Mouse (Mus musculus): ENCODE data around the gene Hdac9. TPM values are rescaled to one million over a fixed set of nuclear protein-coding genes. Genes with fewer than 3 reads are reported as not detected.

The Hdac9 gene
- total and polyA plus RNA-seq, 2 experiments from 2014 or later: 15.6 to 15.7 TPM

- WGBS: 53% methylated on average over 9 of the region's 9 CpGs
- Histone ChIP-seq H3K27ac (ENCODE audit: low read depth) (no peak overlapping the region), H3K4me2 (ENCODE audit: low read depth, low read length) (no peak overlapping the region), H3K27me3 (ENCODE audit: control insufficient read depth, insufficient read depth, low read length) (no peaks in the 10 kb centered on the region), H3K4me3 (ENCODE audit: low read depth, low read length) (no peak overlapping the region), H3K36me3 (replicated peaks; ENCODE audit: control insufficient read depth, insufficient read depth, low read length) (no peaks in the 10 kb centered on the region), H3K9ac (replicated peaks; ENCODE audit: low read depth, low read length) (no peak overlapping the region), H3K4me1 (ENCODE audit: control insufficient read depth, insufficient read depth) (no peaks in the 10 kb centered on the region), H3K9me3 (replicated peaks; ENCODE audit: control insufficient read depth, low read length) (no peaks in the 10 kb centered on the region)
- ATAC-seq (ENCODE audit: insufficient read depth, low read depth) (no peak), DNase-seq (ENCODE audit: low spot score) (no peak)
- TF ChIP-seq EP300 (IDR thresholded peaks at IDR 0.05; ENCODE audit: low read depth) (no peak), CTCF (IDR thresholded peaks at IDR 0.05; ENCODE audit: low read depth) (no peak)
Observed at GRCm38 (mm10) chr12:34550268-34550667, 366.6 kb downstream of the Hdac9 start.

- peaks cover 17% of the 10 kb centered on the region; the same call in 1 of the 2 replicates for H3K4me1 ChIP-seq (ENCODE audit: control insufficient read depth, insufficient read depth)
- DNase-seq (ENCODE audit: low spot score) (peak; percentile 53), ATAC-seq (ENCODE audit: insufficient read depth, low read depth) (peak; percentile 40; the same call in 1 of the 2 replicates)
- 11% methylated on average over 3 of the region's 3 CpGs for WGBS
- TF ChIP-seq CTCF (IDR thresholded peaks at IDR 0.05; ENCODE audit: low read depth) (no peak), EP300 (IDR thresholded peaks at IDR 0.05; ENCODE audit: low read depth) (no peak)
- H3K36me3 ChIP-seq (replicated peaks; ENCODE audit: control insufficient read depth, insufficient read depth, low read length): no peaks in the 10 kb centered on the region
- H3K9ac ChIP-seq (replicated peaks; ENCODE audit: low read depth, low read length): 0 out of 2 replicates have a peak overlapping the region, but pooled peaks have one; percentile 44
- peak overlapping the region; percentile 58 for H3K4me3 ChIP-seq (ENCODE audit: low read depth, low read length)
- no peaks in the 10 kb centered on the region for H3K27me3 ChIP-seq (ENCODE audit: control insufficient read depth, insufficient read depth, low read length)
- H3K9me3 ChIP-seq (replicated peaks; ENCODE audit: control insufficient read depth, low read length): no peaks in the 10 kb centered on the region
- H3K27ac ChIP-seq (ENCODE audit: low read depth): peak overlapping the region; percentile 90
- peak overlapping the region; percentile 60 for H3K4me2 ChIP-seq (ENCODE audit: low read depth, low read length)
Observed at GRCm38 (mm10) chr12:34529165-34529545, 387.7 kb downstream of the Hdac9 start.

- WGBS: 10% methylated on average over 11 of the region's 11 CpGs
- Histone ChIP-seq H3K4me1 (ENCODE audit: control insufficient read depth, insufficient read depth) (peaks cover 22% of the 10 kb centered on the region; the same call in 1 of the 2 replicates), H3K27ac (ENCODE audit: low read depth) (peak overlapping the region; percentile 90), H3K27me3 (ENCODE audit: control insufficient read depth, insufficient read depth, low read length) (no peaks in the 10 kb centered on the region), H3K36me3 (replicated peaks; ENCODE audit: control insufficient read depth, insufficient read depth, low read length) (no peaks in the 10 kb centered on the region), H3K4me3 (ENCODE audit: low read depth, low read length) (peak overlapping the region; percentile 58), H3K9ac (replicated peaks; ENCODE audit: low read depth, low read length) (peak overlapping the region; percentile 44), H3K9me3 (replicated peaks; ENCODE audit: control insufficient read depth, low read length) (no peaks in the 10 kb centered on the region), H3K4me2 (ENCODE audit: low read depth, low read length) (peak overlapping the region; percentile 60)
- DNase-seq (ENCODE audit: low spot score): peak; percentile 91
- TF ChIP-seq CTCF (IDR thresholded peaks at IDR 0.05; ENCODE audit: low read depth) (no peak), EP300 (IDR thresholded peaks at IDR 0.05; ENCODE audit: low read depth) (no peak)
- peak; percentile 91 for ATAC-seq (ENCODE audit: insufficient read depth, low read depth)
Observed at GRCm38 (mm10) chr12:34528201-34529164, 388.4 kb downstream of the Hdac9 start.

- H3K27me3 ChIP-seq (ENCODE audit: control insufficient read depth, insufficient read depth, low read length): no peaks in the 10 kb centered on the region
- peak overlapping the region; percentile 60 for H3K4me2 ChIP-seq (ENCODE audit: low read depth, low read length)
- DNase-seq (ENCODE audit: low spot score) (peak; percentile 32), ATAC-seq (ENCODE audit: insufficient read depth, low read depth) (no peak)
- no peak for TF ChIP-seq EP300 (IDR thresholded peaks at IDR 0.05; ENCODE audit: low read depth)
- no peak for TF ChIP-seq CTCF (IDR thresholded peaks at IDR 0.05; ENCODE audit: low read depth)
- peak overlapping the region; percentile 58 for H3K4me3 ChIP-seq (ENCODE audit: low read depth, low read length)
- H3K9me3 ChIP-seq (replicated peaks; ENCODE audit: control insufficient read depth, low read length): no peaks in the 10 kb centered on the region
- peak overlapping the region; percentile 44 for H3K9ac ChIP-seq (replicated peaks; ENCODE audit: low read depth, low read length)
- H3K4me1 ChIP-seq (ENCODE audit: control insufficient read depth, insufficient read depth): peaks cover 22% of the 10 kb centered on the region; the same call in 1 of the 2 replicates
- 39% methylated on average over 4 of the region's 4 CpGs for WGBS
- no peaks in the 10 kb centered on the region for H3K36me3 ChIP-seq (replicated peaks; ENCODE audit: control insufficient read depth, insufficient read depth, low read length)
- peak overlapping the region; percentile 90 for H3K27ac ChIP-seq (ENCODE audit: low read depth)
Observed at GRCm38 (mm10) chr12:34527761-34528160, 389.1 kb downstream of the Hdac9 start.

- DNase-seq (ENCODE audit: low spot score) (no peak), ATAC-seq (ENCODE audit: insufficient read depth, low read depth) (no peak)
- no peak overlapping the region for H3K27ac ChIP-seq (ENCODE audit: low read depth)
- 0 out of 2 replicates have a peak, but pooled peaks cover 18% of the 10 kb centered on the region for H3K4me1 ChIP-seq (ENCODE audit: control insufficient read depth, insufficient read depth)
- TF ChIP-seq CTCF (IDR thresholded peaks at IDR 0.05; ENCODE audit: low read depth): no peak
- TF ChIP-seq EP300 (IDR thresholded peaks at IDR 0.05; ENCODE audit: low read depth): no peak
- WGBS: 66% methylated on average over 2 of the region's 2 CpGs
- H3K4me2 ChIP-seq (ENCODE audit: low read depth, low read length): no peak overlapping the region
- H3K9me3 ChIP-seq (replicated peaks; ENCODE audit: control insufficient read depth, low read length): no peaks in the 10 kb centered on the region
- no peak overlapping the region for H3K4me3 ChIP-seq (ENCODE audit: low read depth, low read length)
- H3K36me3 ChIP-seq (replicated peaks; ENCODE audit: control insufficient read depth, insufficient read depth, low read length): no peaks in the 10 kb centered on the region
- H3K9ac ChIP-seq (replicated peaks; ENCODE audit: low read depth, low read length): no peak overlapping the region
- H3K27me3 ChIP-seq (ENCODE audit: control insufficient read depth, insufficient read depth, low read length): no peaks in the 10 kb centered on the region
Observed at GRCm38 (mm10) chr12:34521468-34521867, 395.4 kb downstream of the Hdac9 start.
